Mouse (Mus musculus) WW6 (cell line): Measurements from ENCODE around the gene Garnl3.
A peak's percentile ranks its signal among the peaks of the same experiment; 100 is the strongest.

Source experiments
- DNase-seq: peaks from one replicate; pipeline ENCODE4 v3.0.0-alpha.2; 2013; ENCODE audit warnings: low read depth, low spot score

Garnl3 gene

GRCm38 (mm10) chr2:33131500-33132092, at the start of gene Garnl3:
Gene Garnl3, minus strand, starts transcription at chr2:33131654.
- peak; percentile 69 for DNase-seq

GRCm38 (mm10) chr2:33179930-33180630, 48.6 kb upstream of the Garnl3 start:
- DNase-seq: no peak

- no peak for DNase-seq
Measured at GRCm38 (mm10) chr2:33179171-33179929, 47.9 kb upstream of the Garnl3 start.

GRCm38 (mm10) chr2:33178243-33178932, 46.9 kb upstream of the Garnl3 start:
- no peak for DNase-seq

GRCm38 (mm10) chr2:33177443-33178242, 46.2 kb upstream of the Garnl3 start:
- no peak for DNase-seq

- DNase-seq: no peak
Measured at GRCm38 (mm10) chr2:33176921-33177320, 45.5 kb upstream of the Garnl3 start.

GRCm38 (mm10) chr2:33176516-33176915, 45.1 kb upstream of the Garnl3 start:
- DNase-seq: no peak

GRCm38 (mm10) chr2:33173686-33174085, 42.2 kb upstream of the Garnl3 start:
- DNase-seq: no peak

- no peak for DNase-seq
Measured at GRCm38 (mm10) chr2:33173126-33173525, 41.7 kb upstream of the Garnl3 start.

GRCm38 (mm10) chr2:33170777-33171565, 39.5 kb upstream of the Garnl3 start:
- no peak for DNase-seq

- no peak for DNase-seq
Measured at GRCm38 (mm10) chr2:33169445-33169844, 38.0 kb upstream of the Garnl3 start.

GRCm38 (mm10) chr2:33167060-33167459, 35.6 kb upstream of the Garnl3 start:
- no peak for DNase-seq

- no peak for DNase-seq
Measured at GRCm38 (mm10) chr2:33165710-33166374, 34.4 kb upstream of the Garnl3 start.

- DNase-seq: no peak
Measured at GRCm38 (mm10) chr2:33165229-33165628, 33.8 kb upstream of the Garnl3 start.

GRCm38 (mm10) chr2:33164646-33165045, 33.2 kb upstream of the Garnl3 start:
- DNase-seq: no peak

- no peak for DNase-seq
Measured at GRCm38 (mm10) chr2:33162126-33162525, 30.7 kb upstream of the Garnl3 start.

- no peak for DNase-seq
Measured at GRCm38 (mm10) chr2:33160326-33160973, 29.0 kb upstream of the Garnl3 start.

GRCm38 (mm10) chr2:33159593-33159992, 28.1 kb upstream of the Garnl3 start:
- peak; percentile 9 for DNase-seq

- DNase-seq: no peak
Measured at GRCm38 (mm10) chr2:33158895-33159294, 27.4 kb upstream of the Garnl3 start.
